Mouse (Mus musculus): Measurements from ENCODE around the gene Pde9a. TPM values are rescaled to one million over a fixed set of nuclear protein-coding genes. Genes with fewer than 3 reads are reported as not detected.
"Not testable (repeated sequence)": the region's sequence is repeated elsewhere in the genome, so short reads cannot be mapped to it uniquely, and the experiment has no call there.

Gene Pde9a
- polyA plus RNA-seq (2015; fragmentation: Nextera tagmentation; extraction: Ambion mirVana): 32.2 and 32.5 TPM in 2 replicates

GRCm38 (mm10) chr17:31385671-31386665 is at the start of gene Pde9a:
Gene Pde9a (plus strand): TSS chr17:31386210.
- H3K4me1 ChIP-seq: peaks cover 57% of the 10 kb centered on the region
- peak within 1 kb of the TSS; percentile 77 for H3K4me3 ChIP-seq
- H3K9ac ChIP-seq: peak within 1 kb of the TSS; percentile 86
- H3K4me2 ChIP-seq (replicated peaks): peak within 1 kb of the TSS; percentile 78
- peak within 1 kb of the TSS; percentile 75 for H3K27ac ChIP-seq
- H3K36me3 ChIP-seq: no peaks in the 10 kb centered on the region
- no peaks in the 10 kb centered on the region for H3K9me3 ChIP-seq
- peak; percentile 83 for ATAC-seq (ENCODE audit: low FRiP score, low read depth)
- H3K27me3 ChIP-seq: 0 out of 2 replicates have a peak, but pooled peaks cover 7% of the 10 kb centered on the region
- WGBS: under 1% methylated on average over 40 of the region's 56 CpGs

GRCm38 (mm10) chr17:31339769-31340168 is 46.2 kb upstream of the Pde9a start:
- 76% methylated on average over 2 of the region's 2 CpGs for WGBS
- Histone ChIP-seq H3K27ac (no peak overlapping the region), H3K4me2 (replicated peaks) (no peak overlapping the region), H3K9ac (no peak overlapping the region), H3K4me1 (no peaks in the 10 kb centered on the region), H3K36me3 (no peaks in the 10 kb centered on the region), H3K4me3 (no peak overlapping the region), H3K9me3 (no peaks in the 10 kb centered on the region), H3K27me3 (no peaks in the 10 kb centered on the region)
- ATAC-seq (ENCODE audit: low FRiP score, low read depth): no peak

- H3K27me3 ChIP-seq: no peaks in the 10 kb centered on the region
- H3K4me3 ChIP-seq: no peak overlapping the region
- no peaks in the 10 kb centered on the region for H3K4me1 ChIP-seq
- WGBS: 65% methylated on average over 6 of the region's 6 CpGs
- H3K36me3 ChIP-seq: no peaks in the 10 kb centered on the region
- H3K27ac ChIP-seq: no peak overlapping the region
- no peak for ATAC-seq (ENCODE audit: low FRiP score, low read depth)
- no peaks in the 10 kb centered on the region for H3K9me3 ChIP-seq
- H3K9ac ChIP-seq: no peak overlapping the region
- no peak overlapping the region for H3K4me2 ChIP-seq (replicated peaks)
These were observed 43.8 kb upstream of the Pde9a start for GRCm38 (mm10) chr17:31342191-31342590.

GRCm38 (mm10) chr17:31344172-31344801 is 41.7 kb upstream of the Pde9a start:
- Histone ChIP-seq H3K4me1 (no peaks in the 10 kb centered on the region), H3K36me3 (no peaks in the 10 kb centered on the region), H3K27ac (no peak overlapping the region), H3K9ac (no peak overlapping the region), H3K27me3 (no peaks in the 10 kb centered on the region), H3K4me2 (replicated peaks) (no peak overlapping the region), H3K4me3 (no peak overlapping the region), H3K9me3 (no peaks in the 10 kb centered on the region)
- WGBS: 46% methylated on average over 5 of the region's 5 CpGs
- ATAC-seq (ENCODE audit: low FRiP score, low read depth): no peak

GRCm38 (mm10) chr17:31344816-31345215 is 41.2 kb upstream of the Pde9a start:
- Histone ChIP-seq H3K27ac (no peak overlapping the region), H3K4me1 (no peaks in the 10 kb centered on the region), H3K9me3 (no peaks in the 10 kb centered on the region), H3K36me3 (no peaks in the 10 kb centered on the region), H3K4me2 (replicated peaks) (no peak overlapping the region), H3K9ac (no peak overlapping the region), H3K27me3 (no peaks in the 10 kb centered on the region), H3K4me3 (no peak overlapping the region)
- no peak for ATAC-seq (ENCODE audit: low FRiP score, low read depth)
- 80% methylated on average over 3 of the region's 3 CpGs for WGBS

GRCm38 (mm10) chr17:31348129-31348528 is 37.9 kb upstream of the Pde9a start:
- H3K4me1 ChIP-seq: no peaks in the 10 kb centered on the region
- H3K4me3 ChIP-seq: no peak overlapping the region
- 80% methylated on average over 5 of the region's 5 CpGs for WGBS
- no peaks in the 10 kb centered on the region for H3K27me3 ChIP-seq
- H3K36me3 ChIP-seq: no peaks in the 10 kb centered on the region
- H3K9me3 ChIP-seq: no peaks in the 10 kb centered on the region
- H3K9ac ChIP-seq: no peak overlapping the region
- H3K27ac ChIP-seq: no peak overlapping the region
- ATAC-seq (ENCODE audit: low FRiP score, low read depth): no peak
- H3K4me2 ChIP-seq (replicated peaks): no peak overlapping the region

- WGBS: 82% methylated on average over 12 of the region's 12 CpGs
- Histone ChIP-seq H3K36me3 (no peaks in the 10 kb centered on the region), H3K4me2 (replicated peaks) (no peak overlapping the region), H3K9ac (no peak overlapping the region), H3K27me3 (no peaks in the 10 kb centered on the region), H3K4me3 (no peak overlapping the region), H3K4me1 (no peaks in the 10 kb centered on the region), H3K27ac (no peak overlapping the region), H3K9me3 (no peaks in the 10 kb centered on the region)
- ATAC-seq (ENCODE audit: low FRiP score, low read depth): no peak
These were observed 36.6 kb upstream of the Pde9a start for GRCm38 (mm10) chr17:31349388-31349787.

GRCm38 (mm10) chr17:31351984-31352383 is 34.0 kb upstream of the Pde9a start:
- Histone ChIP-seq H3K36me3 (no peaks in the 10 kb centered on the region), H3K4me3 (no peak overlapping the region), H3K9ac (no peak overlapping the region), H3K27ac (no peak overlapping the region), H3K4me2 (replicated peaks) (no peak overlapping the region), H3K4me1 (peaks cover 15% of the 10 kb centered on the region), H3K27me3 (no peaks in the 10 kb centered on the region), H3K9me3 (no peaks in the 10 kb centered on the region)
- WGBS: 75% methylated on average over 8 of the region's 8 CpGs
- ATAC-seq (ENCODE audit: low FRiP score, low read depth): no peak

- H3K27ac ChIP-seq: no peak overlapping the region
- ATAC-seq (ENCODE audit: low FRiP score, low read depth): no peak
- H3K9ac ChIP-seq: no peak overlapping the region
- H3K9me3 ChIP-seq: no peaks in the 10 kb centered on the region
- 79% methylated on average over 2 of the region's 2 CpGs for WGBS
- H3K4me1 ChIP-seq: peaks cover 16% of the 10 kb centered on the region
- H3K27me3 ChIP-seq: no peaks in the 10 kb centered on the region
- no peaks in the 10 kb centered on the region for H3K36me3 ChIP-seq
- no peak overlapping the region for H3K4me3 ChIP-seq
- H3K4me2 ChIP-seq (replicated peaks): no peak overlapping the region
These were observed 32.8 kb upstream of the Pde9a start for GRCm38 (mm10) chr17:31353255-31353654.

GRCm38 (mm10) chr17:31354684-31355083 is 31.3 kb upstream of the Pde9a start:
- not testable (repeated sequence) for H3K27me3 ChIP-seq; ATAC-seq (ENCODE audit: low FRiP score, low read depth); H3K4me2 ChIP-seq (replicated peaks); H3K9me3 ChIP-seq; H3K9ac ChIP-seq; H3K4me3 ChIP-seq; H3K36me3 ChIP-seq; H3K27ac ChIP-seq
- peaks cover 16% of the 10 kb centered on the region for H3K4me1 ChIP-seq
- WGBS: 68% methylated on average over 3 of the region's 3 CpGs

GRCm38 (mm10) chr17:31355792-31356502 is 30.1 kb upstream of the Pde9a start:
- no peaks in the 10 kb centered on the region for H3K9me3 ChIP-seq
- H3K27ac ChIP-seq: peak overlapping the region; percentile 55; the same call in 1 of the 2 replicates
- no peaks in the 10 kb centered on the region for H3K36me3 ChIP-seq
- ATAC-seq (ENCODE audit: low FRiP score, low read depth): no peak
- H3K27me3 ChIP-seq: no peaks in the 10 kb centered on the region
- H3K4me3 ChIP-seq: no peak overlapping the region
- H3K4me1 ChIP-seq: peaks cover 16% of the 10 kb centered on the region
- H3K9ac ChIP-seq: no peak overlapping the region
- WGBS: 35% methylated on average over 8 of the region's 8 CpGs
- peak overlapping the region; percentile 9; the same call in 1 of the 2 replicates for H3K4me2 ChIP-seq (replicated peaks)

GRCm38 (mm10) chr17:31360582-31360981 is 25.4 kb upstream of the Pde9a start:
- H3K4me2 ChIP-seq (replicated peaks): no peak overlapping the region
- H3K27me3 ChIP-seq: no peaks in the 10 kb centered on the region
- H3K9me3 ChIP-seq: no peaks in the 10 kb centered on the region
- H3K36me3 ChIP-seq: no peaks in the 10 kb centered on the region
- no peak overlapping the region for H3K9ac ChIP-seq
- H3K27ac ChIP-seq: no peak overlapping the region
- no peak for ATAC-seq (ENCODE audit: low FRiP score, low read depth)
- H3K4me3 ChIP-seq: no peak overlapping the region
- WGBS: 87% methylated on average over 13 of the region's 13 CpGs
- peaks cover 13% of the 10 kb centered on the region for H3K4me1 ChIP-seq

Data from limb, embryonic 13.5 days (tissue).